Mouse (Mus musculus): ENCODE measurements at regions not wholly inside any gene's neighbourhood (a gene's known extent, or its start where the extent isn't known, plus 50 kb on each side); places are given as distances from the start of the nearest gene placed in this dataset.

- H3K36me3 ChIP-seq (replicated peaks): no peaks in the 10 kb centered on the region
- whole genome bisulfite sequencing: 79% methylated on average over 6 of the region's 6 CpGs
- no peak for DNase-seq (ENCODE audit: low spot score)
- H3K4me1 ChIP-seq: peaks cover 34% of the 10 kb centered on the region
- H3K27ac ChIP-seq (replicated peaks): no peak overlapping the region
- no peak overlapping the region for H3K4me3 ChIP-seq
- H3K9me3 ChIP-seq: no peaks in the 10 kb centered on the region
- H3K27me3 ChIP-seq (replicated peaks; ENCODE audit: low read depth, poor library complexity, severe bottlenecking): no peaks in the 10 kb centered on the region
These were observed 67.7 kb upstream of the Osbpl8 start for GRCm38 (mm10) chr10:111096811-111097210.

- WGBS: 53% methylated on average over 9 of the region's 9 CpGs
- Histone ChIP-seq H3K4me3 (no peak overlapping the region), H3K27ac (replicated peaks) (no peak overlapping the region), H3K27me3 (replicated peaks; ENCODE audit: low read depth, poor library complexity, severe bottlenecking) (no peaks in the 10 kb centered on the region), H3K4me1 (peaks cover 32% of the 10 kb centered on the region), H3K36me3 (replicated peaks) (no peaks in the 10 kb centered on the region), H3K9me3 (no peaks in the 10 kb centered on the region)
- DNase-seq (ENCODE audit: low spot score): no peak
These were observed 70.1 kb upstream of the Osbpl8 start for GRCm38 (mm10) chr10:111094405-111094804.

GRCm38 (mm10) chr10:111089382-111089781, 75.2 kb upstream of the Osbpl8 start:
- no peaks in the 10 kb centered on the region for H3K27me3 ChIP-seq (replicated peaks; ENCODE audit: low read depth, poor library complexity, severe bottlenecking)
- no peak for DNase-seq (ENCODE audit: low spot score)
- H3K9me3 ChIP-seq: no peaks in the 10 kb centered on the region
- peaks cover 14% of the 10 kb centered on the region for H3K4me1 ChIP-seq
- no peak overlapping the region for H3K4me3 ChIP-seq
- 89% methylated on average over 5 of the region's 5 CpGs for WGBS
- no peak overlapping the region for H3K27ac ChIP-seq (replicated peaks)
- H3K36me3 ChIP-seq (replicated peaks): no peaks in the 10 kb centered on the region

- WGBS: 86% methylated on average over 8 of the region's 8 CpGs
- DNase-seq (ENCODE audit: low spot score): no peak
- Histone ChIP-seq H3K27me3 (replicated peaks; ENCODE audit: low read depth, poor library complexity, severe bottlenecking) (no peaks in the 10 kb centered on the region), H3K9me3 (no peaks in the 10 kb centered on the region), H3K4me1 (0 out of 2 replicates have a peak, but pooled peaks cover 3% of the 10 kb centered on the region), H3K4me3 (no peak overlapping the region), H3K36me3 (replicated peaks) (no peaks in the 10 kb centered on the region), H3K27ac (replicated peaks) (no peak overlapping the region)
These were observed 75.6 kb upstream of the Zdhhc17 start for GRCm38 (mm10) chr10:111085561-111085960.

- 0 out of 2 replicates have a peak, but pooled peaks cover 3% of the 10 kb centered on the region for H3K4me1 ChIP-seq
- no peaks in the 10 kb centered on the region for H3K9me3 ChIP-seq
- no peak for DNase-seq (ENCODE audit: low spot score)
- no peak overlapping the region for H3K4me3 ChIP-seq
- 49% methylated on average over 4 of the region's 4 CpGs for WGBS
- H3K27me3 ChIP-seq (replicated peaks; ENCODE audit: low read depth, poor library complexity, severe bottlenecking): no peaks in the 10 kb centered on the region
- no peaks in the 10 kb centered on the region for H3K36me3 ChIP-seq (replicated peaks)
- H3K27ac ChIP-seq (replicated peaks): no peak overlapping the region
These were observed 74.4 kb upstream of the Zdhhc17 start for GRCm38 (mm10) chr10:111084267-111084780.

GRCm38 (mm10) chr10:111083861-111084260, 73.9 kb upstream of the Zdhhc17 start:
- Histone ChIP-seq H3K4me3 (no peak overlapping the region), H3K27me3 (replicated peaks; ENCODE audit: low read depth, poor library complexity, severe bottlenecking) (no peaks in the 10 kb centered on the region), H3K36me3 (replicated peaks) (no peaks in the 10 kb centered on the region), H3K9me3 (no peaks in the 10 kb centered on the region), H3K4me1 (0 out of 2 replicates have a peak, but pooled peaks cover 3% of the 10 kb centered on the region), H3K27ac (replicated peaks) (no peak overlapping the region)
- 62% methylated on average over 2 of the region's 2 CpGs for WGBS
- no peak for DNase-seq (ENCODE audit: low spot score)

GRCm38 (mm10) chr10:111083338-111083737, 73.4 kb upstream of the Zdhhc17 start:
- Histone ChIP-seq H3K27ac (replicated peaks) (no peak overlapping the region), H3K27me3 (replicated peaks; ENCODE audit: low read depth, poor library complexity, severe bottlenecking) (no peaks in the 10 kb centered on the region), H3K4me3 (no peak overlapping the region), H3K4me1 (0 out of 2 replicates have a peak, but pooled peaks cover 3% of the 10 kb centered on the region), H3K9me3 (no peaks in the 10 kb centered on the region), H3K36me3 (replicated peaks) (no peaks in the 10 kb centered on the region)
- 30% methylated on average over 4 of the region's 4 CpGs for WGBS
- no peak for DNase-seq (ENCODE audit: low spot score)

- H3K4me3 ChIP-seq: no peak overlapping the region
- WGBS: 76% methylated on average over 10 of the region's 10 CpGs
- no peaks in the 10 kb centered on the region for H3K27me3 ChIP-seq (replicated peaks; ENCODE audit: low read depth, poor library complexity, severe bottlenecking)
- H3K27ac ChIP-seq (replicated peaks): no peak overlapping the region
- no peaks in the 10 kb centered on the region for H3K36me3 ChIP-seq (replicated peaks)
- H3K9me3 ChIP-seq: no peaks in the 10 kb centered on the region
- 0 out of 2 replicates have a peak, but pooled peaks cover 3% of the 10 kb centered on the region for H3K4me1 ChIP-seq
- DNase-seq (ENCODE audit: low spot score): no peak
These were observed 70.4 kb upstream of the Zdhhc17 start for GRCm38 (mm10) chr10:111080322-111080721.

GRCm38 (mm10) chr10:111079051-111079450, 69.1 kb upstream of the Zdhhc17 start:
- H3K36me3 ChIP-seq (replicated peaks): no peaks in the 10 kb centered on the region
- H3K27me3 ChIP-seq (replicated peaks; ENCODE audit: low read depth, poor library complexity, severe bottlenecking): peaks cover 6% of the 10 kb centered on the region
- H3K4me1 ChIP-seq: 0 out of 2 replicates have a peak, but pooled peaks cover 6% of the 10 kb centered on the region
- no peaks in the 10 kb centered on the region for H3K9me3 ChIP-seq
- WGBS: 84% methylated on average over 6 of the region's 6 CpGs
- no peak overlapping the region for H3K4me3 ChIP-seq
- no peak for DNase-seq (ENCODE audit: low spot score)
- no peak overlapping the region for H3K27ac ChIP-seq (replicated peaks)

- no peak overlapping the region for H3K4me3 ChIP-seq
- DNase-seq (ENCODE audit: low spot score): no peak
- 89% methylated on average over 4 of the region's 4 CpGs for WGBS
- no peaks in the 10 kb centered on the region for H3K36me3 ChIP-seq (replicated peaks)
- H3K9me3 ChIP-seq: no peaks in the 10 kb centered on the region
- peaks cover 8% of the 10 kb centered on the region for H3K27me3 ChIP-seq (replicated peaks; ENCODE audit: low read depth, poor library complexity, severe bottlenecking)
- no peak overlapping the region for H3K27ac ChIP-seq (replicated peaks)
- H3K4me1 ChIP-seq: peaks cover 10% of the 10 kb centered on the region
These were observed 67.7 kb upstream of the Zdhhc17 start for GRCm38 (mm10) chr10:111077632-111078031.

GRCm38 (mm10) chr10:111073851-111074430, 64.0 kb upstream of the Zdhhc17 start:
- Histone ChIP-seq H3K27ac (replicated peaks) (no peak overlapping the region), H3K4me1 (peaks cover 22% of the 10 kb centered on the region), H3K9me3 (no peaks in the 10 kb centered on the region), H3K4me3 (no peak overlapping the region), H3K36me3 (replicated peaks) (no peaks in the 10 kb centered on the region), H3K27me3 (replicated peaks; ENCODE audit: low read depth, poor library complexity, severe bottlenecking) (peaks cover 8% of the 10 kb centered on the region)
- 62% methylated on average over 5 of the region's 5 CpGs for WGBS
- no peak for DNase-seq (ENCODE audit: low spot score)

- Histone ChIP-seq H3K4me1 (peaks cover 22% of the 10 kb centered on the region), H3K27me3 (replicated peaks; ENCODE audit: low read depth, poor library complexity, severe bottlenecking) (peaks cover 8% of the 10 kb centered on the region), H3K9me3 (no peaks in the 10 kb centered on the region), H3K36me3 (replicated peaks) (no peaks in the 10 kb centered on the region), H3K4me3 (no peak overlapping the region), H3K27ac (replicated peaks) (no peak overlapping the region)
- DNase-seq (ENCODE audit: low spot score): no peak
- WGBS: 31% methylated on average over 14 of the region's 14 CpGs
These were observed 63.3 kb upstream of the Zdhhc17 start for GRCm38 (mm10) chr10:111073262-111073661.

GRCm38 (mm10) chr10:111072554-111072909, 62.6 kb upstream of the Zdhhc17 start:
- H3K27ac ChIP-seq (replicated peaks): no peak overlapping the region
- peaks cover 8% of the 10 kb centered on the region for H3K27me3 ChIP-seq (replicated peaks; ENCODE audit: low read depth, poor library complexity, severe bottlenecking)
- H3K4me3 ChIP-seq: no peak overlapping the region
- H3K9me3 ChIP-seq: no peaks in the 10 kb centered on the region
- no peaks in the 10 kb centered on the region for H3K36me3 ChIP-seq (replicated peaks)
- DNase-seq (ENCODE audit: low spot score): no peak
- WGBS: 51% methylated on average over 2 of the region's 2 CpGs
- peaks cover 22% of the 10 kb centered on the region for H3K4me1 ChIP-seq
